Mouse (Mus musculus) ES-Bruce4 (cell line): ENCODE data around the gene Apba1. TPM values are rescaled to one million over a fixed set of nuclear protein-coding genes. Genes with fewer than 3 reads are reported as not detected.

Experiments
- H3K27ac ChIP-seq: 2 replicates; pipeline ENCODE4 v1.5.1; 2012; ENCODE audit warnings: low read length, inconsistent platforms; ENCODE audit not compliant: insufficient read depth
- H3K27me3 ChIP-seq: 2 replicates; pipeline ENCODE4 v1.6.1; 2012; ENCODE audit warnings: mild to moderate bottlenecking, low read length, inconsistent platforms; ENCODE audit not compliant: control insufficient read depth, poor library complexity, insufficient read depth, severe bottlenecking
- H3K36me3 ChIP-seq: 2 replicates; pipeline ENCODE4 v1.6.1; 2012; ENCODE audit warnings: inconsistent platforms, mild to moderate bottlenecking, low read length, moderate library complexity; ENCODE audit not compliant: control insufficient read depth, poor library complexity, insufficient read depth, severe bottlenecking
- H3K4me1 ChIP-seq: one replicate; pipeline ENCODE4 v1.8.1; 2011; ENCODE audit warnings: low read length; ENCODE audit not compliant: control insufficient read depth, insufficient read depth
- H3K4me3 ChIP-seq: 2 replicates; pipeline ENCODE4 v1.5.1; 2011; ENCODE audit warnings: low read depth, mild to moderate bottlenecking, low read length
- H3K9ac ChIP-seq: 2 replicates; pipeline ENCODE4 v1.6.1; 2012; ENCODE audit warnings: low read depth, mild to moderate bottlenecking, inconsistent platforms; ENCODE audit not compliant: poor library complexity, severe bottlenecking
- H3K9me3 ChIP-seq: replicated peaks from 2 replicates; pipeline ENCODE4 v1.6.1; 2012; ENCODE audit warnings: mild to moderate bottlenecking, low read length, inconsistent platforms; ENCODE audit not compliant: control insufficient read depth, poor library complexity, insufficient read depth, severe bottlenecking
- CTCF ChIP-seq: IDR thresholded peaks from one replicate; pipeline ENCODE4 v1.8.1; 2011; ENCODE audit warnings: low read depth, low read length
- EP300 ChIP-seq: IDR thresholded peaks from 2 replicates; pipeline ENCODE4 v1.6.1; 2011; ENCODE audit warnings: low read depth, low read length; ENCODE audit not compliant: insufficient read depth
- POLR2A ChIP-seq: IDR thresholded peaks from one replicate; pipeline ENCODE4 v1.8.1; 2011; ENCODE audit warnings: low read length; ENCODE audit not compliant: insufficient read depth
- polyA plus RNA-seq: library from polyadenylated mRNA; stranded (reverse); fragments of >200 nt; gene quantifications from 2 replicates; pipeline ENCODE4 v1.2.4, GENCODE M21; 2011; ENCODE audit warnings: low read depth; ENCODE audit not compliant: missing spikeins, insufficient read depth, insufficient read length

Apba1 gene
- polyA plus RNA-seq, 1 experiment = 0.16 TPM

GRCm38 (mm10) chr19:23823533-23823932 is 64.8 kb downstream of the Apba1 start:
- no peaks in the 10 kb centered on the region for H3K27me3 ChIP-seq
- no peak overlapping the region for H3K27ac ChIP-seq
- H3K9ac ChIP-seq = no peak overlapping the region
- no peaks in the 10 kb centered on the region for H3K4me1 ChIP-seq
- H3K9me3 ChIP-seq = no peaks in the 10 kb centered on the region
- H3K4me3 ChIP-seq = no peak overlapping the region
- H3K36me3 ChIP-seq = no peaks in the 10 kb centered on the region
- TF ChIP-seq CTCF = no peak
- no peak for TF ChIP-seq EP300
- no peak for TF ChIP-seq POLR2A

GRCm38 (mm10) chr19:23826251-23826650 is 67.6 kb downstream of the Apba1 start:
- TF ChIP-seq CTCF (no peak), EP300 (no peak), POLR2A (no peak)
- Histone ChIP-seq H3K9me3 (no peaks in the 10 kb centered on the region), H3K27me3 (no peaks in the 10 kb centered on the region), H3K4me1 (no peaks in the 10 kb centered on the region), H3K36me3 (no peaks in the 10 kb centered on the region), H3K9ac (no peak overlapping the region), H3K4me3 (no peak overlapping the region), H3K27ac (no peak overlapping the region)

- no peak overlapping the region for H3K9ac ChIP-seq
- no peaks in the 10 kb centered on the region for H3K36me3 ChIP-seq
- no peaks in the 10 kb centered on the region for H3K4me1 ChIP-seq
- no peaks in the 10 kb centered on the region for H3K9me3 ChIP-seq
- H3K27ac ChIP-seq = no peak overlapping the region
- no peaks in the 10 kb centered on the region for H3K27me3 ChIP-seq
- no peak for TF ChIP-seq POLR2A
- TF ChIP-seq CTCF = no peak
- no peak for TF ChIP-seq EP300
- H3K4me3 ChIP-seq = no peak overlapping the region
Measured at GRCm38 (mm10) chr19:23830761-23831160, 72.1 kb downstream of the Apba1 start.

- no peaks in the 10 kb centered on the region for H3K4me1 ChIP-seq
- H3K9me3 ChIP-seq = no peaks in the 10 kb centered on the region
- TF ChIP-seq EP300 = no peak
- no peak for TF ChIP-seq POLR2A
- no peak for TF ChIP-seq CTCF
- H3K27me3 ChIP-seq = no peaks in the 10 kb centered on the region
- H3K27ac ChIP-seq = no peak overlapping the region
- H3K36me3 ChIP-seq = no peaks in the 10 kb centered on the region
- H3K4me3 ChIP-seq = no peak overlapping the region
- H3K9ac ChIP-seq = no peak overlapping the region
Measured at GRCm38 (mm10) chr19:23833685-23834682, 75.3 kb downstream of the Apba1 start.

- H3K27ac ChIP-seq = no peak overlapping the region
- TF ChIP-seq EP300 (no peak), POLR2A (no peak), CTCF (no peak)
Measured at GRCm38 (mm10) chr19:23834721-23835120, 76.0 kb downstream of the Apba1 start.

GRCm38 (mm10) chr19:23855832-23856231 is 97.1 kb downstream of the Apba1 start:
- no peak overlapping the region for H3K4me3 ChIP-seq

More at GRCm38 (mm10) chr19:23834721-23835120, 76.0 kb downstream of the Apba1 start:
- Histone ChIP-seq H3K9ac (no peak overlapping the region), H3K36me3 (no peaks in the 10 kb centered on the region), H3K27me3 (no peaks in the 10 kb centered on the region), H3K9me3 (no peaks in the 10 kb centered on the region), H3K4me3 (no peak overlapping the region), H3K4me1 (no peaks in the 10 kb centered on the region)

More at GRCm38 (mm10) chr19:23855832-23856231, 97.1 kb downstream of the Apba1 start:
- TF ChIP-seq POLR2A (no peak), EP300 (no peak)
- H3K4me1 ChIP-seq = no peaks in the 10 kb centered on the region
- H3K36me3 ChIP-seq = no peaks in the 10 kb centered on the region
- no peak overlapping the region for H3K9ac ChIP-seq
- H3K27ac ChIP-seq = no peak overlapping the region
- no peaks in the 10 kb centered on the region for H3K27me3 ChIP-seq
- H3K9me3 ChIP-seq = peaks cover 3% of the 10 kb centered on the region; the same call in 1 of the 2 replicates
